Mouse (Mus musculus) thymus, adult 2 months (tissue): ENCODE results near the gene Fbxl7.

Source experiments
- CTCF ChIP-seq: fragments of 200-500 bp; IDR thresholded peaks from 2 replicates; pipeline ENCODE4 v1.5.1; 2012; ENCODE audit warnings: mild to moderate bottlenecking, control low read depth, low read length, moderate library complexity, borderline replicate concordance; ENCODE audit not compliant: control insufficient read depth, poor library complexity, insufficient read depth; ENCODE audit errors: extremely low read depth
- POLR2A ChIP-seq: fragments of 200-500 bp; IDR thresholded peaks from 2 replicates; pipeline ENCODE4 v1.6.1; 2012; ENCODE audit warnings: mild to moderate bottlenecking, low read length, control low read depth, moderate library complexity; ENCODE audit not compliant: control insufficient read depth, poor library complexity, insufficient read depth; ENCODE audit errors: extremely low read depth

DNA sequence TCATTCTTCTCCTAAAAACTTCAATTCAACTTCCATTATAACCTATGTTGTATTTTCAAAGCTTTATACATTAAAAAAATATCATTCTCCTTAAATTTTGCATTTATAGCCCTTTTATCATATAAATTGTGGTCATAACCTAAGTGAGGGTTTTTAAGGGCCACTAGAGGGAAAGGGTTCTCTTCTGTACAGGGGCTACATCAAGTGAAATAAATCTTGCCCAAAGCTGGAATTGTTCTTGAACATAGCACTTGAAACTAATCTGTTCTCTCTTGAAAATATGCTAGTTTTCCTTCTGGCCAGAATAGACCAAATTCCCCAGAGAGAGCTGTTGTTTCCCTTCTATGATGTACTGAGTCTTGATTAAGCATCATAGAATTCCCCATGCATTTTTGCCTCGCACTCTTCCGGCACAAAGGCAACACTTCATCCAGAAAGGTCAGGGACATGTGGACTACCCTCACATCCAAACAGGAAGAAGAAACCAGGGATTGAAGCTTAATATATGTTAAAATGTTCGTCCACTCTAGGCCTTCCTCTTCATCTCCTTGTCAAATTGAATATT lies 95.8 kb downstream of the Fbxl7 start:
- TF ChIP-seq CTCF (no peak), POLR2A (no peak)
